Mouse (Mus musculus) hindbrain, embryonic 13.5 days (tissue): ENCODE results near the gene Sycp2l. TPM values are rescaled to one million over a fixed set of nuclear protein-coding genes. Genes with fewer than 3 reads are reported as not detected.

Source experiments
- ATAC-seq: fragments of 200-750 bp; cut with Nextera tagmentation; 2 replicates; pipeline ENCODE4 v1.8.0; 2017; ENCODE audit warnings: moderate TSS enrichment; ENCODE audit not compliant: low FRiP score
- H3K27ac ChIP-seq: fragments of 300-500 bp; sonication (generic); 2 replicates; pipeline ENCODE4 v1.5.1; 2015; ENCODE audit warnings: inconsistent platforms, mild to moderate bottlenecking, moderate library complexity
- H3K27me3 ChIP-seq: fragments of 300-500 bp; sonication (generic); 2 replicates; pipeline ENCODE4 v1.6.1; 2015; ENCODE audit warnings: mild to moderate bottlenecking, inconsistent platforms
- H3K36me3 ChIP-seq: fragments of 300-500 bp; sonication (generic); 2 replicates; pipeline ENCODE4 v1.6.1; 2015; ENCODE audit warnings: mild to moderate bottlenecking, inconsistent platforms
- H3K4me1 ChIP-seq: fragments of 300-500 bp; sonication (generic); replicated peaks from 2 replicates; pipeline ENCODE4 v1.6.1; 2015; ENCODE audit warnings: inconsistent platforms
- H3K4me2 ChIP-seq: fragments of 300-500 bp; sonication (generic); 2 replicates; pipeline ENCODE4 v1.6.1; 2015; ENCODE audit warnings: inconsistent platforms, mild to moderate bottlenecking, moderate library complexity
- H3K4me3 ChIP-seq: fragments of 300-500 bp; sonication (generic); 2 replicates; pipeline ENCODE4 v1.5.1; 2015; ENCODE audit warnings: mild to moderate bottlenecking, inconsistent platforms
- H3K9ac ChIP-seq: fragments of 300-500 bp; sonication (generic); 2 replicates; pipeline ENCODE4 v1.6.1; 2015; ENCODE audit warnings: mild to moderate bottlenecking, inconsistent platforms
- H3K9me3 ChIP-seq: fragments of 300-500 bp; sonication (generic); 2 replicates; pipeline ENCODE4 v1.6.1; 2016; ENCODE audit warnings: inconsistent platforms
- WGBS: fragments of 180-500 bp; shearing (Covaris S2); methylation state at CpG from one replicate; pipeline ENCODE4 v1.1.7; 2015; 5-methylcytosine and 5-hydroxymethylcytosine counted together
- polyA plus RNA-seq: library from polyadenylated mRNA; unstranded; fragments of >200 nt; fragmentation: Nextera tagmentation; extraction: Ambion mirVana; gene quantifications from 2 replicates; pipeline ENCODE4 v1.2.1, GENCODE M21; 2015

Sycp2l gene
- polyA plus RNA-seq, 1 experiment from 2014 or later = not detected

- no peak overlapping the region for H3K27ac ChIP-seq
- H3K9ac ChIP-seq = 0 out of 2 replicates have a peak overlapping the region, but pooled peaks have one; percentile 2
- H3K4me3 ChIP-seq = no peak overlapping the region
- H3K4me2 ChIP-seq = no peak overlapping the region
- ATAC-seq = no peak
- H3K27me3 ChIP-seq = no peaks in the 10 kb centered on the region
- WGBS = 76% methylated on average over 6 of the region's 6 CpGs
- H3K9me3 ChIP-seq = no peaks in the 10 kb centered on the region
- peaks cover 10% of the 10 kb centered on the region for H3K4me1 ChIP-seq
- H3K36me3 ChIP-seq = no peaks in the 10 kb centered on the region
Observed at GRCm38 (mm10) chr13:41212558-41213322, 98.6 kb downstream of the Sycp2l start.

GRCm38 (mm10) chr13:41215669-41216068, 101.6 kb downstream of the Sycp2l start:
- ATAC-seq = no peak
- Histone ChIP-seq H3K4me1 (peaks cover 19% of the 10 kb centered on the region), H3K4me3 (no peak overlapping the region), H3K27ac (no peak overlapping the region), H3K27me3 (no peaks in the 10 kb centered on the region), H3K9ac (no peak overlapping the region), H3K9me3 (0 out of 2 replicates have a peak, but pooled peaks cover 1% of the 10 kb centered on the region), H3K4me2 (no peak overlapping the region), H3K36me3 (no peaks in the 10 kb centered on the region)
- 88% methylated on average over 6 of the region's 6 CpGs for WGBS

GRCm38 (mm10) chr13:41216236-41216635, 102.1 kb downstream of the Sycp2l start:
- Histone ChIP-seq H3K4me2 (no peak overlapping the region), H3K36me3 (no peaks in the 10 kb centered on the region), H3K4me3 (no peak overlapping the region), H3K27me3 (no peaks in the 10 kb centered on the region), H3K4me1 (peaks cover 19% of the 10 kb centered on the region), H3K9me3 (peaks cover 7% of the 10 kb centered on the region; the same call in 1 of the 2 replicates), H3K9ac (no peak overlapping the region), H3K27ac (no peak overlapping the region)
- ATAC-seq = no peak
- WGBS = 79% methylated on average over 3 of the region's 3 CpGs

GRCm38 (mm10) chr13:41219056-41219455, 104.9 kb downstream of the Sycp2l start:
- Histone ChIP-seq H3K27ac (no peak overlapping the region), H3K36me3 (0 out of 2 replicates have a peak, but pooled peaks cover 3% of the 10 kb centered on the region), H3K4me3 (peak overlapping the region; percentile 60), H3K9me3 (peaks cover 24% of the 10 kb centered on the region; the same call in 1 of the 2 replicates), H3K4me2 (peak overlapping the region; percentile 53), H3K4me1 (peaks cover 19% of the 10 kb centered on the region), H3K9ac (peak overlapping the region; percentile 83; the same call in 1 of the 2 replicates), H3K27me3 (no peaks in the 10 kb centered on the region)
- whole genome bisulfite sequencing = 23% methylated on average over 1 of the region's 1 CpGs
- ATAC-seq = no peak

GRCm38 (mm10) chr13:41219687-41220303, 105.7 kb downstream of the Sycp2l start:
- WGBS = 1% methylated on average over 38 of the region's 39 CpGs
- H3K4me3 ChIP-seq = peak overlapping the region; percentile 60
- no peaks in the 10 kb centered on the region for H3K27me3 ChIP-seq
- H3K9me3 ChIP-seq = peaks cover 24% of the 10 kb centered on the region; the same call in 1 of the 2 replicates
- peak overlapping the region; percentile 74 for H3K27ac ChIP-seq
- H3K4me1 ChIP-seq = peaks cover 19% of the 10 kb centered on the region
- peak overlapping the region; percentile 83 for H3K9ac ChIP-seq
- H3K4me2 ChIP-seq = peak overlapping the region; percentile 53
- ATAC-seq = peak; percentile 89
- 0 out of 2 replicates have a peak, but pooled peaks cover 3% of the 10 kb centered on the region for H3K36me3 ChIP-seq

- Histone ChIP-seq H3K36me3 (0 out of 2 replicates have a peak, but pooled peaks cover 3% of the 10 kb centered on the region), H3K4me2 (peak within 1 kb of the TSS; percentile 53), H3K9me3 (peaks cover 24% of the 10 kb centered on the region; the same call in 1 of the 2 replicates), H3K27me3 (no peaks in the 10 kb centered on the region), H3K9ac (peak within 1 kb of the TSS; percentile 83), H3K4me1 (peaks cover 19% of the 10 kb centered on the region), H3K27ac (peak within 1 kb of the TSS; percentile 74), H3K4me3 (peak within 1 kb of the TSS; percentile 60)
- 2% methylated on average over 49 of the region's 77 CpGs for WGBS
- ATAC-seq = peak; percentile 96
Observed at GRCm38 (mm10) chr13:41220304-41220834, 106.3 kb downstream of the Sycp2l start, which contains the start of gene Elovl2. TSS of gene Elovl2 (minus strand) at chr13:41220405.

Other genes with a start within 250 kb of the Sycp2l start
- gene Pak1ip1, start 113.3 kb upstream of the Sycp2l start, polyA plus RNA-seq = 66.3 and 68.8 TPM in 2 replicates
- gene Tmem14c, start 98.0 kb upstream of the Sycp2l start, polyA plus RNA-seq = 132 and 137 TPM in 2 replicates
- gene Mak, start 34.6 kb upstream of the Sycp2l start, polyA plus RNA-seq = 0.84 and 1.2 TPM in 2 replicates
- gene Gcm2, start 3.3 kb upstream of the Sycp2l start, polyA plus RNA-seq = not detected in 2 replicates
- 40.8 and 43.1 TPM in 2 replicates for gene Elovl2, start 106.1 kb downstream of the Sycp2l start, polyA plus RNA-seq
- gene Smim13, start 135.5 kb downstream of the Sycp2l start, polyA plus RNA-seq = 19.1 and 20.1 TPM in 2 replicates
- gene Gm17364, start 159.7 kb downstream of the Sycp2l start, polyA plus RNA-seq = not detected in 2 replicates